Mouse (Mus musculus) MEL-GATA-1-ER (cell line): ENCODE measurements at regions not wholly inside any gene's neighbourhood (a gene's known extent, or its start where the extent isn't known, plus 50 kb on each side); places are given as distances from the start of the nearest gene placed in this dataset.

ENCODE experiments used
- DNase-seq: peaks from one replicate; pipeline ENCODE4 v3.0.0-alpha.2; 2012; ENCODE audit warnings: low read depth; ENCODE audit errors: extremely low read depth

DNA sequence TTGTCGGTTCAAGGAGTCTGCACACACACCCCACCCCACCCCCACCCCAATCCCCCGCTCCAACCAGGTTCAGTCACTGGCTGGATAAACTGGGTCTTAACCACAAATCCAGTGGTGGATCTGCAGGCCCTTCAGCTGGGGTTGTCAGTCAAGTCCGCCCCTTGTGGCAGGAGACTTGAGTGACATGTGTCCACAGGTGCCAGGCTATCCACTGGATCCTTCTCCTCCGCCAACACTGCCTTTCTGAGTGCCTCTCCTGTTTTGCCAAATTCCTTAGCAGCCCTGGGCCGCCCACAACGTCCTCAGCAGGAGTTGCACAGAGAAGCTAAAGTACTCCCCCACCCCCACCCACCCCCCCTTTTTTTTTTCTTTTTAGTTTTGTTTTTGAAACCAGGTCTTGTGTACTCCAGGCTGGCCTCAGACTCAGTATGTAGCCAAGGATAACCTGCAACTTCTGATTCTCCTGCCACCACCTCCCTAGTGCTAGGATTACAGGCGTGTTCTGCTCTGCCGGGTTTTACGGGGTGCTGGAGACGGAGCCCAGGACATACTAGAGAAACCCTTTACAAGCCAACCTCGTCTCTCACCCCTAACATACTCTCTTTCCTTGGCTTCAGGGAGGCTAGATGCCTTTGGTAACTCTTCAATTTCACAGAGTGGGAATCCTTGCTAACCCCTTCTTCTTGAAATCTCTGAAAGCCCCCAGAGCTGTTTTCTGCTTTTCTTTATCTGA lies 57.2 kb upstream of the Zfp280d start:
- no peak for DNase-seq

DNA sequence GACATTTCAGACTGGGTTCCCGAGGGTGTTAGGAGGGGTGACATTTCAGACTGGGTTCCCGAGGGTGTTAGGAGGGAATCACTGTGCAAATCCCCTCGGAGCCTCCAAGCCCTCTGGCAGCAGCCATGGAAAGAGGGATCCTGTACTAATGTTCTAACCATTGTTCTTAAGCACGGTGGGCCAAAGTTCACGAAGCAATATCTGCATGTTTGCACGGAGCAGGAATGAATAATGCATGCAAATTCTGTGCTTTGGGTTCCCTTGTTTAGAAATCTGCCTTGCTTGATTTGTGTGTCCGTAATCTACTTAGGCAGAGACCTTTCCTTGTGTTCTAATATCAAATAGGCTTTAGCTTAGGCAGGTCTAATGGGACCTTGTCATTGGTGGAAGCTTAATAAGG lies 55.9 kb upstream of the Zfp280d start:
- no peak for DNase-seq

DNA sequence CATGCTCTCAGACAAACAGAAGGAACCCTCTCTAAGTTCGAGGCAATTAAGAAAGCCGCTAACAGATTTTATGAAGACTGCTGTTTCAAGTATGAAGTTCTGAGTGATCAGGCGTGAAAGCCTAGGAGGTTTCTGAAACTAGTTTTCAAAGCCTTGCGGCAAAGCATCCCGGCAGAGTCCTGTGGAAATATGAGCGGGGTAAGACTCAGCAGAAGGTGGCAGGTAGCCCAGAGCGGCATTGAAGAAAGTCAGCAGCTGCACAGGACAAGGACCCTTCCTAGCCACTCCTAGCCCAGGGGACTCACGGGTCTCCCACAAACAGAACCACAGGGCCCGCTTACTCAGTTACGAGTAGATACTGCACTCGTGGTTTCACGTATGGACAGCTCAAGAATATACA lies 54.8 kb upstream of the Zfp280d start:
- no peak for DNase-seq

GRCm38 (mm10) chr9:72221333-72221732 lies 53.3 kb upstream of the Zfp280d start:
- DNase-seq: peak; percentile 21
